Mouse (Mus musculus) thymus, postnatal 4 days (tissue): ENCODE data around the gene Derl2.

ENCODE experiments used
- DNase-seq: peaks from one replicate; pipeline ENCODE4 v3.0.0; 2021

Derl2 gene

GRCm38 (mm10) chr11:71019201-71020068 lies at the start of gene Derl2, which contains the start of gene Mis12:
Derl2 (minus strand) TSS chr11:71019841.
Mis12 (plus strand) TSS chr11:71019611.
- peak; percentile 95 for DNase-seq

- DNase-seq = no peak
These were observed 32.9 kb upstream of the Derl2 start for GRCm38 (mm10) chr11:71052554-71052953.

- DNase-seq = no peak
These were observed 20.1 kb upstream of the Derl2 start for GRCm38 (mm10) chr11:71039526-71040298.

- DNase-seq = peak; percentile 27
These were observed 13.6 kb upstream of the Derl2 start, which contains the start of gene 6330403K07Rik for GRCm38 (mm10) chr11:71033163-71033761. 6330403K07Rik (minus strand) TSS chr11:71033513.

GRCm38 (mm10) chr11:71032491-71033162 lies 13.0 kb upstream of the Derl2 start:
- no peak for DNase-seq

GRCm38 (mm10) chr11:71032070-71032469 lies 12.4 kb upstream of the Derl2 start:
- no peak for DNase-seq

GRCm38 (mm10) chr11:71029403-71030118 lies 9.9 kb upstream of the Derl2 start:
- no peak for DNase-seq

GRCm38 (mm10) chr11:71028280-71028679 lies 8.6 kb upstream of the Derl2 start:
- DNase-seq = no peak

- no peak for DNase-seq
These were observed 1.0 kb downstream of the Derl2 start for GRCm38 (mm10) chr11:71018416-71019200.

- no peak for DNase-seq
These were observed 2.6 kb downstream of the Derl2 start for GRCm38 (mm10) chr11:71017051-71017450.

GRCm38 (mm10) chr11:71012743-71013142 lies 6.9 kb downstream of the Derl2 start:
- no peak for DNase-seq

GRCm38 (mm10) chr11:71008321-71008720 lies 11.3 kb downstream of the Derl2 start:
- no peak for DNase-seq

GRCm38 (mm10) chr11:71007831-71008230 lies 11.8 kb downstream of the Derl2 start:
- DNase-seq = no peak

- no peak for DNase-seq
These were observed 12.6 kb downstream of the Derl2 start for GRCm38 (mm10) chr11:71007026-71007425.

- no peak for DNase-seq
These were observed 14.6 kb downstream of the Derl2 start for GRCm38 (mm10) chr11:71005046-71005445.

GRCm38 (mm10) chr11:71004316-71004773 lies 15.3 kb downstream of the Derl2 start, which contains the start of gene Dhx33:
Dhx33 (minus strand) TSS chr11:71004437.
- DNase-seq = peak; percentile 92

GRCm38 (mm10) chr11:71003611-71004315 lies 15.9 kb downstream of the Derl2 start:
- DNase-seq = no peak

GRCm38 (mm10) chr11:71001167-71001566 lies 18.5 kb downstream of the Derl2 start:
- no peak for DNase-seq

GRCm38 (mm10) chr11:70982557-70983228 lies 36.9 kb downstream of the Derl2 start, which contains the start of gene C1qbp:
C1qbp (minus strand) TSS chr11:70983026.
- peak; percentile 99 for DNase-seq

GRCm38 (mm10) chr11:70982030-70982429 lies 37.6 kb downstream of the Derl2 start:
- no peak for DNase-seq
